Mouse (Mus musculus) small intestine, adult 2 months (tissue): ENCODE measurements around the gene Erv3. TPM values are rescaled to one million over a fixed set of nuclear protein-coding genes. Genes with fewer than 3 reads are reported as not detected.

Experiments
- H3K27ac ChIP-seq: fragments of 200-500 bp; 2 replicates; pipeline ENCODE4 v1.5.1; 2012; ENCODE audit warnings: low read depth, low read length, control low read depth, inconsistent platforms; ENCODE audit not compliant: insufficient read depth
- H3K27me3 ChIP-seq: fragments of 200-500 bp; 2 replicates; pipeline ENCODE4 v1.6.1; 2012; ENCODE audit warnings: mild to moderate bottlenecking, moderate library complexity, low read length, inconsistent platforms; ENCODE audit not compliant: control insufficient read depth, insufficient read depth
- H3K36me3 ChIP-seq: fragments of 200-500 bp; 2 replicates; pipeline ENCODE4 v1.6.1; 2012; ENCODE audit warnings: mild to moderate bottlenecking, low read length, control low read depth, inconsistent platforms; ENCODE audit not compliant: control insufficient read depth, insufficient read depth
- H3K4me1 ChIP-seq: fragments of 200-500 bp; 2 replicates; pipeline ENCODE4 v1.6.1; 2012; ENCODE audit warnings: low read length, inconsistent platforms, mixed read lengths; ENCODE audit not compliant: control insufficient read depth, insufficient read depth, insufficient read length
- H3K4me3 ChIP-seq: fragments of 200-500 bp; 2 replicates; pipeline ENCODE4 v1.5.1; 2012; ENCODE audit warnings: low read depth, mild to moderate bottlenecking, control low read depth, inconsistent platforms, low read length, moderate library complexity
- CTCF ChIP-seq: fragments of 200-500 bp; IDR thresholded peaks from 2 replicates; pipeline ENCODE4 v1.5.1; 2012; ENCODE audit warnings: low read depth, mild to moderate bottlenecking, control low read depth, inconsistent platforms, low read length, moderate library complexity, mixed read lengths; ENCODE audit not compliant: insufficient replicate concordance, insufficient read length; ENCODE audit errors: extremely low read depth
- POLR2A ChIP-seq: fragments of 200-500 bp; IDR thresholded peaks from 2 replicates; pipeline ENCODE4 v1.6.1; 2012; ENCODE audit warnings: low read depth, mild to moderate bottlenecking, control low read depth, inconsistent platforms, low read length, moderate library complexity
- WGBS: fragments of 180-500 bp; shearing (Covaris S2); methylation state at CpG from one replicate; pipeline ENCODE4 v1.1.7; 2018; 5-methylcytosine and 5-hydroxymethylcytosine counted together
- polyA plus RNA-seq: library from polyadenylated mRNA; depleted of rRNA; stranded (reverse); fragments of >200 nt; gene quantifications from 2 replicates; pipeline ENCODE4 v1.2.3, GENCODE M21; 2012; rRNA removed

Erv3 gene
- polyA plus RNA-seq, 1 experiment = not detected

- Histone ChIP-seq H3K27ac (no peak overlapping the region), H3K4me3 (no peak overlapping the region), H3K36me3 (no peaks in the 10 kb centered on the region), H3K4me1 (no peaks in the 10 kb centered on the region), H3K27me3 (no peaks in the 10 kb centered on the region; the same call in 1 of the 2 replicates)
- TF ChIP-seq CTCF (no peak), POLR2A (no peak)
- 38% methylated on average over 7 of the region's 7 CpGs for WGBS
Measured at GRCm38 (mm10) chr2:131808856-131809255, 50.7 kb downstream of the Erv3 start.

DNA sequence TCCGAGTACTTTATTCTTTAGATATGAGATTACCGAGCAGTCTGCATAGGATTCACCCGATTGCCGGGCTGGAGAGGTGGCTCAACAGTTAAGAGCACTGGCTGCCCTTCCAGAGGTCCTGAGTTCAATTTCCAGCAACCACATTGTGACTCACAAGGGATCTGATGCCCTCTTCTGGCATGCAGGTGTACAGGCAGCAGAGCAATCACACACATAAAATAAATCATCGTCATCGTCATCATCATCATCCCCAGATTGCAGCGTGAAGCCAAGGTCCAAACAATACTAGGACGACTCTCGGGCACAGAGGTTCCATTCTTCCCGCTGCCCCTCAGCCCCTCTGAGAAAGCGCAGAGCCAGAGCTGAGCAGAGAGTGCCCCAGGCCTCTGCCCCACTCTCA, 51.9 kb downstream of the Erv3 start:
- H3K4me1 ChIP-seq = no peaks in the 10 kb centered on the region
- WGBS = 67% methylated on average over 11 of the region's 11 CpGs
- H3K27ac ChIP-seq = no peak overlapping the region
- no peak overlapping the region for H3K4me3 ChIP-seq
- no peaks in the 10 kb centered on the region; the same call in 1 of the 2 replicates for H3K27me3 ChIP-seq
- H3K36me3 ChIP-seq = no peaks in the 10 kb centered on the region
- no peak for TF ChIP-seq POLR2A
- no peak for TF ChIP-seq CTCF

DNA sequence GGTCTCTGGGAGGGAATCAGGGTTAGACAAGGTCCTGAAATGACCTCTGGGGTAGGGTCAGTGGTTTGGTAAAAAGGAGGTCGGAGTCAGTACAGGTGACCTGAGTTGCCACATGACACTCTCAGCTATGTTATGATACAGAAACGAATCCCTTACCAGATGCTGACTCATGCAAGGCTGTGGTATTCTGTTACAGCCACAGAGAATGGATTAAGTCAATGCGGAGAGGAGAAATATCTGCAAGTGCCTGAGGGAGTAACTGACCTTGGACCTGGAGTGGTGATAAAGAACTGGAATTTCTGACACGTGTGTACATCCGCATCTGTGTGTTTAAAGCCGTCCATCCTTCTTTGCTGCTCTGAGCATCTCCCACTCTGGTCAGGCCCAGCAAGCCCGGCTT, 52.7 kb downstream of the Erv3 start:
- TF ChIP-seq POLR2A = no peak
- TF ChIP-seq CTCF = no peak
- H3K4me1 ChIP-seq = no peaks in the 10 kb centered on the region
- H3K4me3 ChIP-seq = no peak overlapping the region
- no peaks in the 10 kb centered on the region for H3K36me3 ChIP-seq
- no peak overlapping the region for H3K27ac ChIP-seq
- 45% methylated on average over 7 of the region's 7 CpGs for WGBS
- H3K27me3 ChIP-seq = no peaks in the 10 kb centered on the region; the same call in 1 of the 2 replicates

DNA sequence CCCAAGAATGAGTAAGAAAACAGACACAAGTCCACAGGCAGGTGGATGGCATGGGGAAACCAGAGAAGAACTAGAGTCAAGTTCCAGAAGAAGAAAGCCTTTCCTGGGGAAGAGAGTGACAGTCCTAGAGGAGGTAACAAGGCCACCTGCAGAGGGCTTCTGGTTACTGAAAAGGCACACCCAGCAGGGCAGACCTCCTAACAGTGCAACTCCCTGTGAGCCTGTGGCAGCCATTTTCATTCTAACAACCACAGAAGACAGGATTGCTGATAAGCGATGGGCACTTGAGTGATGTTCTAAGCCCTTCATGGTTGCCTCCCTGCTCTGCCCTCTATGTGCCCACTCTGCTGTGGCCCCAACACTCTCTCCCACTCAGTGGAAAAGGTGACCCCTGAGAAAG, 54.2 kb downstream of the Erv3 start:
- WGBS = 84% methylated on average over 1 of the region's 1 CpGs
- TF ChIP-seq POLR2A (no peak), CTCF (no peak)
- Histone ChIP-seq H3K4me3 (no peak overlapping the region), H3K4me1 (no peaks in the 10 kb centered on the region), H3K36me3 (no peaks in the 10 kb centered on the region), H3K27ac (no peak overlapping the region), H3K27me3 (no peaks in the 10 kb centered on the region)

DNA sequence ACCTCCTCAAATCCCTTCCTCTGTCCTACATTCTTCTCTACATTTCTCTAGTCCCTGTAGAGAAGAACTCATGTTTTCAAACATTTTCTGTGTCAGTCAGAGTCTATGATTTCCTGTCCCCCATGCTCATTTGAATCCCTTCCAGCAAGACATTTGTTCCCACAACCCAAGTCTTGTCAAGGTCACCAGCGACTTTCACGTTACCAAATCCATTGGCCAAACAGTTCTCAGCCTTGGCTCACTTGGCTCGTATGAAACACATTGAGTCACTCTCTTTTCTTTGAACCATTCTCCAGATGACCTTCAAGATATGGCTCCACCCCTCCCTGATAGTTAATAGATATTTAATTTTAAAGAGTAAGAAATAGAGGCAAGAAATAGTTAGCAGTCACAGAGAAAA, 55.7 kb downstream of the Erv3 start:
- TF ChIP-seq POLR2A (no peak), CTCF (no peak)

More for the DNA sequence above, 55.7 kb downstream of the Erv3 start:
- H3K4me1 ChIP-seq = no peaks in the 10 kb centered on the region
- H3K27ac ChIP-seq = no peak overlapping the region
- H3K36me3 ChIP-seq = no peaks in the 10 kb centered on the region
- peaks cover 2% of the 10 kb centered on the region for H3K27me3 ChIP-seq
- H3K4me3 ChIP-seq = no peak overlapping the region
- 62% methylated on average over 3 of the region's 3 CpGs for WGBS

Other genes starting within 250 kb of the Erv3 start
- gene Prnp, start 50.2 kb upstream of the Erv3 start, polyA plus RNA-seq = 11.9 and 13.5 TPM in 2 replicates
- not detected in 2 replicates for gene Prn, start 50.2 kb upstream of the Erv3 start, polyA plus RNA-seq
- 0.46 and 0.99 TPM in 2 replicates for gene Prnd, start 91.1 kb upstream of the Erv3 start, polyA plus RNA-seq
- 7.5 and 11.9 TPM in 2 replicates for gene Rassf2, start 170.5 kb upstream of the Erv3 start, polyA plus RNA-seq